Mouse (Mus musculus) C2C12 (cell line): ENCODE measurements at regions not wholly inside any gene's neighbourhood (a gene's known extent, or its start where the extent isn't known, plus 50 kb on each side); places are given as distances from the start of the nearest gene placed in this dataset.

Experiments used
- H3K27me3 ChIP-seq: one replicate; pipeline ENCODE4 v1.6.1; 2011; ENCODE audit not compliant: control insufficient read depth, insufficient read depth, insufficient read length
- H3K36me3 ChIP-seq: one replicate; pipeline ENCODE4 v1.6.1; 2011; ENCODE audit not compliant: control insufficient read depth, insufficient read depth
- H3K4me3 ChIP-seq: one replicate; pipeline ENCODE4 v1.5.1; 2011; ENCODE audit warnings: mild to moderate bottlenecking, control low read depth; ENCODE audit not compliant: poor library complexity, insufficient read depth, severe bottlenecking
- H3K79me2 ChIP-seq: one replicate; pipeline ENCODE4 v1.6.1; 2011; ENCODE audit not compliant: control insufficient read depth, insufficient read depth
- H3K79me3 ChIP-seq: one replicate; pipeline ENCODE4 v1.6.1; 2011; ENCODE audit warnings: low read depth, control low read depth
- H3ac ChIP-seq: one replicate; pipeline ENCODE3; 2011; ENCODE audit warnings: low read depth; ENCODE audit not compliant: control insufficient read depth, insufficient read length
- CEBPB ChIP-seq: IDR thresholded peaks from one replicate; pipeline ENCODE4 v1.6.1; 2011; ENCODE audit warnings: low read depth, mild to moderate bottlenecking, control low read depth, moderate library complexity
- CTCF ChIP-seq: IDR thresholded peaks from one replicate; pipeline ENCODE4 v1.5.1; 2011; ENCODE audit not compliant: control insufficient read depth, insufficient read depth, insufficient read length
- FOSL1 ChIP-seq: IDR thresholded peaks from one replicate; pipeline ENCODE4 v1.8.0; 2011; ENCODE audit warnings: mild to moderate bottlenecking, low read length; ENCODE audit not compliant: poor library complexity, insufficient read depth, severe bottlenecking
- MAX ChIP-seq: IDR thresholded peaks from one replicate; pipeline ENCODE4 v1.6.1; 2011; ENCODE audit warnings: mild to moderate bottlenecking, control low read depth
- MYOD1 ChIP-seq: IDR thresholded peaks from one replicate; pipeline ENCODE4 v1.6.1; 2011; ENCODE audit warnings: low read depth; ENCODE audit not compliant: control insufficient read depth, insufficient read length
- MYOG ChIP-seq: IDR thresholded peaks from one replicate; pipeline ENCODE4 v1.6.1; 2011; ENCODE audit not compliant: control insufficient read depth, insufficient read length; ENCODE audit errors: extremely low read depth
- USF1 ChIP-seq: IDR thresholded peaks from one replicate; pipeline ENCODE4 v1.6.1; 2011; ENCODE audit warnings: low read depth, mild to moderate bottlenecking, control low read depth, moderate library complexity

DNA sequence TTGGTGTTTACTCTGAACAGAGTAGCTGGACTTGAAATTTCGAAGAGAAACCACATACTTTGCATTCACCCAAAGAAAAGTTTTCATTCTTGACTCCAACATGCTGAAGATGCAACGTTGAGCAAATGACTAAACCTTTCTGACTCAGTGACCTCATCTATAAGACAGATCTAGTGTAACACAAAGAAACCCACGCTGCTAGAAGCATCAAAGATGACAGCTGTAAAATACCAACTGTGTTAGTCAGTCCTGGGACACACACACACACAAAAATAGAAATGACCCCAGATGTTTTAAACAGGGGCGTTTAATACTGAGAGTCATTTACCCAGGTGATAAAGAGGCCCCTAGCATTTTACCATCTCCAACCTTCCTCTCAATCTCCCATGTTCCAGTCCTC is 307.7 kb downstream of the Dhx15 start:
- no peaks in the 10 kb centered on the region for H3K36me3 ChIP-seq
- H3K4me3 ChIP-seq: no peak overlapping the region
- no peak overlapping the region for H3ac ChIP-seq
- H3K79me3 ChIP-seq: no peaks in the 10 kb centered on the region
- H3K27me3 ChIP-seq: no peaks in the 10 kb centered on the region
- no peaks in the 10 kb centered on the region for H3K79me2 ChIP-seq
- TF ChIP-seq MYOG (no peak), CEBPB (no peak), FOSL1 (peak; percentile 14), CTCF (no peak), MAX (no peak), MYOD1 (peak; percentile 52), USF1 (no peak)

DNA sequence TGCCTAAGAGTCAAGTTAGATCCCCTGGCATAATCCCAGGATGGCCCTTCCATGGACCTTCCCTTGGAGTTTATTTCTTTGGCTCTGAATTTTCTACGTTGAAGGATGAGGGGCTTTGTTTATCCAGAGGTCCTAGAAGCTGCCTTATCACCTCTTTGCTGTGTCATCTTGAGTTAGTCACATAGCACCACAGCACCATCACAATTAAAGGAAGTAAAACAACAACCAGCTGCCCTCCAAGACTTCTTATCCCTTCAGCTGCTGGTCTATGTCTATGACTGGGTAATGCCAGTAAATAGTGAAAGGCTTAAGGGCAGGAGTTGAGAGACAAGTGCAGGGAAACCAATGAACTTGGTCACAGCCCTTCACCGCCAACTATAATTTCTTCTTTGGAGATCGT is 308.1 kb downstream of the Dhx15 start:
- peak; percentile 61 for TF ChIP-seq MYOD1
- TF ChIP-seq MYOG: no peak
- Histone ChIP-seq H3K79me3 (no peaks in the 10 kb centered on the region), H3ac (no peak overlapping the region), H3K27me3 (no peaks in the 10 kb centered on the region), H3K36me3 (no peaks in the 10 kb centered on the region), H3K4me3 (no peak overlapping the region), H3K79me2 (no peaks in the 10 kb centered on the region)

DNA sequence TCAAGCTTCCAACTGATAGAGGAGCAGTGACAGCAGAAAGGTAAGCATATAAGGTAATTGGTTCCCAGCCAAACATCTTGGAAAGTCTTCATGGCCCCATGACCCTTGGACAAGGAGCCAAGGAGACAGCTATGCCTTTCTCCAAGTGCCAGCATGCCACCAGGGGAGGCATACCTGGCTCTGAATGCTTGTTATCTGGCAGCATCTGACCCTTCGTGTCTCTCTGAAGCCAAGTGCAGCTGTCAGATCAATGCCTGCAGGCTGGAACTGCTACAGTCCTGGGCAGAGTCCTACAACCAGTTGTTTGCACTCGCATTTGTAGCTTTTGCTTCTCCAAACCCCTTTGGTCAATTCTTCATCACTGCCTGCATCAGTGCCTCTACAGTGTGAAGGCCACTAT is 309.3 kb upstream of the Ppargc1a start:
- TF ChIP-seq MYOD1 (no peak), MAX (no peak), USF1 (no peak), FOSL1 (no peak), MYOG (no peak), CEBPB (no peak), CTCF (no peak)
- H3K4me3 ChIP-seq: no peak overlapping the region
- H3K27me3 ChIP-seq: no peaks in the 10 kb centered on the region
- no peaks in the 10 kb centered on the region for H3K79me3 ChIP-seq
- H3K36me3 ChIP-seq: no peaks in the 10 kb centered on the region
- H3K79me2 ChIP-seq: no peaks in the 10 kb centered on the region
- no peak overlapping the region for H3ac ChIP-seq

DNA sequence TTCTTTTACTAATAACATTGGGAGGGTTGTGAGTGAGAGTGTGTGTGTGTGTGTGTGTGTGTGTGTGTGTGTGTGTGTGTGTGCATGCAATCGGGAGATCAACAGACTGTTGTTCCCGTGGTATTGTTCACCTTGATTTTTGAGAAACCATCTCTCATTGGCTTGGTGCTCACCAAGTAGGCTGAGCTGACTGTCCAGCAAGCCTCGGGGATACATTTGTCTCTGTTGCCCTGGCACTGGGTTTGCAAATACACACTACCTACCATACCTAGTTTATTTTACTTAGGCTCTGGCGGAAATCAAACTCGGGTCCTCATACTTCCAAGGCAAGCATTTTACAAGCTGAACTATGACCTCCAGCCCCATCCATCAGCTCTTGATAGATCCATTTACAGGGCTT is 306.0 kb upstream of the Ppargc1a start:
- TF ChIP-seq FOSL1 (no peak), CTCF (no peak)
- H3K79me2 ChIP-seq: no peaks in the 10 kb centered on the region
- H3K36me3 ChIP-seq: no peaks in the 10 kb centered on the region

DNA sequence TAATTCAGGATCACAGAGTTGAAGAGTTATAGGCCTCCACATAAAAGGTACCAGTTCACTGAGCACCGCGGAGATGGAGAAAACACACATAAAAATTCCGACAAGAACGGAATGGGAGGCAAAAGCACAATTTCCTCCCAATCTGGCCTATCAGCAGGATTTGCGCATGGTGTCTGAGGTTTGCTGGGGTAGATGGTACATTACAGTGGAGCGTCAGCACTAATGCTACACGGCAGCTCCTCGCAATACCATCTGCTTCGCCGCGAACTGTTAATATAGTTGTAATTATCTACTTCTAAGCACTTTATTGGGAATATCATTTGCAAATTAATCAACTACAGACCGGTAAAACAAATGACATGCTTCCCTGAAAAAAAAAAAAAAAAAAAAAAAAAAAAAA is 304.2 kb upstream of the Ppargc1a start:
- TF ChIP-seq CTCF: no peak
- no peak for TF ChIP-seq FOSL1
- no peak for TF ChIP-seq MAX
- no peak for TF ChIP-seq MYOG
- Histone ChIP-seq H3K79me3 (no peaks in the 10 kb centered on the region), H3K4me3 (no peak overlapping the region), H3ac (no peak overlapping the region), H3K79me2 (no peaks in the 10 kb centered on the region), H3K27me3 (no peaks in the 10 kb centered on the region), H3K36me3 (no peaks in the 10 kb centered on the region)

More for the DNA sequence above, 306.0 kb upstream of the Ppargc1a start:
- Histone ChIP-seq H3K4me3 (no peak overlapping the region), H3K27me3 (no peaks in the 10 kb centered on the region), H3ac (no peak overlapping the region), H3K79me3 (no peaks in the 10 kb centered on the region)

DNA sequence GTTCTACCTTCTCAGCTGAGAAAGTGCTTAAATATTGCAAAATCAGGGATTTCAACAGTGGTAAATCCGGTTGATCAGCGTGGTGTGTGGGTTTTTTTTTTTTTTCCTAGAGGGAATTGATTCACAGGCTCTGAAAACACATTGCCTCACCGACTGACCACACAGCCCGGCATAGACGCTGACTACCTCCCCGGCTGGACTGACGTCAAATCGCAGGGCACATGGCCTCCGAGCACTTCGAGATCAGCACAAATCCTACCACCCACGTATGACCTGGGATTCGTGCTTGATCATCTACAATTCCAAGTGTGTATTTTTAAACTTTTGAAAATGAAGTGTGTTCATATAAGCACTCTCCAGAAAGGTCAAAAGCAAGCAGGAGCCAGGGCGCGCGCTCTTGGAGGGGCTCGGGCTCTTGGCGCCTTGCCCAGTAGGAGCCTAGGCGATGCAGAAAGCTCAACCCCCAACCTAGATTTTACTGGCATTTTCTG is 300.7 kb upstream of the Ppargc1a start:
- H3K79me2 ChIP-seq: no peaks in the 10 kb centered on the region
- H3ac ChIP-seq: no peak overlapping the region
- no peaks in the 10 kb centered on the region for H3K79me3 ChIP-seq
- H3K4me3 ChIP-seq: no peak overlapping the region
- TF ChIP-seq MYOD1: no peak
- no peak for TF ChIP-seq USF1
- peak; percentile 45 for TF ChIP-seq MAX
- TF ChIP-seq CEBPB: no peak
- TF ChIP-seq CTCF: no peak
- no peaks in the 10 kb centered on the region for H3K27me3 ChIP-seq
- no peaks in the 10 kb centered on the region for H3K36me3 ChIP-seq

DNA sequence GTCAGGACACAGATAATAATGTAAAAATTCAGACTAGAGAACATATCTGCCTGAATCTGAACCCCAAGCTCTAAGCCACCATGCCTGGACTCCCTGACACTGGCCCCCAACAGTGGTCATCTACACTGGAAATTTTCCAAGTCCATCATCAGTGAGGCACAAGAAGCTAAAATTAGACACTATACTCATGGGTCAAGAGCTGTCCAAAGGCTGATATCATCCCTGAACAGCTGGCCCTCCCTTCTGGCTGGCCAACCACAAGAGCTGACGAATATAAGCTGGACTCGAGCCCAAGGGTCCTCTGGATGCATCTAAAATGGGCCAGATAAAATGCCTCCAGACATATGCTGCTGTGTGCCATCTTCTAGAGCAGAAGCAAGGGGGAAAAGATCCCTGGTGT is 298.5 kb upstream of the Ppargc1a start:
- Histone ChIP-seq H3K36me3 (no peaks in the 10 kb centered on the region), H3K79me3 (no peaks in the 10 kb centered on the region), H3K4me3 (no peak overlapping the region), H3K27me3 (no peaks in the 10 kb centered on the region), H3K79me2 (no peaks in the 10 kb centered on the region), H3ac (no peak overlapping the region)
- TF ChIP-seq CEBPB (no peak), MYOD1 (peak; percentile 88)
